ENCODE assay signal across 27 mouse cellular contexts in genomic region chr14:26539241-26539640, GRCm38 (mm10). TPM values are rescaled to one million over a fixed set of nuclear protein-coding genes. Genes with fewer than 3 reads are reported as not detected.
DNase-seq lines count a peak whose midpoint lies in the region; ATAC-seq and TF ChIP-seq lines count a peak whose summit lies in the region.
"Had no signal": no experiment of that assay in that cellular context is flagged by ENCODE, and none has a peak within 500 bp of the region (broad histone marks: within the 10 kb centered on the region; RNA-seq: fewer than 3 reads in every experiment).

No protein-coding gene starts in this region.

- no peak overlapping the region for H3K9ac ChIP-seq in midbrain, embryonic 11.5 days (ENCODE audit: low read length)
- H3K9ac ChIP-seq: embryonic facial prominence, embryonic 12.5 days; embryonic facial prominence, embryonic 15.5 days; forebrain, postnatal 0 days; heart, embryonic 13.5 days; hindbrain, embryonic 12.5 days; hindbrain, embryonic 15.5 days had no signal

- no peak for ATAC-seq in midbrain, embryonic 11.5 days (ENCODE audit: low FRiP score)
- ATAC-seq: forebrain, embryonic 14.5 days; forebrain, postnatal 0 days; Patski had no signal

- no peaks in the 10 kb centered on the region for H3K27me3 ChIP-seq in midbrain, embryonic 11.5 days (ENCODE audit: control insufficient read depth, insufficient read depth, low read length)
- H3K27me3 ChIP-seq: CH12.LX; embryonic facial prominence, embryonic 12.5 days; embryonic facial prominence, embryonic 15.5 days; heart, embryonic 13.5 days; hindbrain, embryonic 12.5 days; hindbrain, embryonic 15.5 days; Patski had no signal

- H3K36me3 ChIP-seq in midbrain, embryonic 11.5 days (ENCODE audit: control insufficient read depth, insufficient read depth, low read length), result no peaks in the 10 kb centered on the region
- H3K36me3 ChIP-seq: embryonic facial prominence, embryonic 12.5 days; embryonic facial prominence, embryonic 15.5 days; G1E; heart, embryonic 10.5 days; heart, embryonic 13.5 days; hindbrain, embryonic 12.5 days; hindbrain, embryonic 15.5 days had no signal

- H3K27ac ChIP-seq in left cerebral cortex, adult 2 months, result no peak overlapping the region
- no peak overlapping the region for H3K27ac ChIP-seq in midbrain, embryonic 11.5 days (ENCODE audit: low read depth, low read length)
- H3K27ac ChIP-seq: embryonic facial prominence, embryonic 12.5 days; embryonic facial prominence, embryonic 15.5 days; heart, adult 2 months; heart, embryonic 10.5 days; heart, embryonic 13.5 days; hindbrain, embryonic 12.5 days; hindbrain, embryonic 15.5 days had no signal

- no peak overlapping the region for H3K4me2 ChIP-seq in midbrain, embryonic 11.5 days
- H3K4me2 ChIP-seq: embryonic facial prominence, embryonic 12.5 days; embryonic facial prominence, embryonic 15.5 days; heart, embryonic 13.5 days; hindbrain, embryonic 12.5 days; hindbrain, embryonic 15.5 days had no signal

- H3K4me1 ChIP-seq in midbrain, embryonic 11.5 days (ENCODE audit: control insufficient read depth, insufficient read depth, low read length), result no peaks in the 10 kb centered on the region
- H3K4me1 ChIP-seq: embryonic facial prominence, embryonic 12.5 days; embryonic facial prominence, embryonic 15.5 days; heart, embryonic 10.5 days; hindbrain, embryonic 12.5 days; hindbrain, embryonic 15.5 days had no signal

- TF ChIP-seq CTCF in left cerebral cortex, adult 2 months (IDR thresholded peaks at IDR 0.05), result no peak

- no peaks in the 10 kb centered on the region for H3K9me3 ChIP-seq in midbrain, embryonic 11.5 days (ENCODE audit: control insufficient read depth, low read length)
- H3K9me3 ChIP-seq: embryonic facial prominence, embryonic 12.5 days; embryonic facial prominence, embryonic 15.5 days; G1E; heart, embryonic 10.5 days; heart, embryonic 13.5 days; hindbrain, embryonic 12.5 days; hindbrain, embryonic 15.5 days had no signal

- intact Hi-C loops in left cerebral cortex, postnatal 14 days (cut with DNase I), result no loop called here
- intact Hi-C loops in left cerebral cortex, adult 2 months (cut with DNase I), result no loop called here

- DNase-seq in frontal cortex, adult 2 months (ENCODE audit: extremely low spot score in 1 of 2, low spot score in 1 of 2), result peak; percentile 38 to 66
- DNase-seq in frontal cortex, postnatal 10 days (ENCODE audit: low spot score in 2 of 2), result no peak
- peak; percentile 42 to 56 for DNase-seq in left cerebral cortex, postnatal 14 days (ENCODE audit: low spot score in 2 of 2)
- DNase-seq in left cerebral cortex, adult 2 months (ENCODE audit: extremely low spot score in 1 of 2, low spot score in 2 of 2), result no peak
- DNase-seq in brain, adult 2 months (ENCODE audit: low read depth, low spot score), result peak; percentile 81
- DNase-seq in midbrain, embryonic 11.5 days (ENCODE audit: low spot score, missing footprints), result no peak
- DNase-seq: adrenal gland, postnatal 10 days; adrenal gland, postnatal 36 days; B cell, adult 2 months; cerebellum, adult 11 months; cerebellum, adult 2 months; cerebellum, adult 9-11 months; cerebellum, postnatal 25 days; forebrain, postnatal 0 days; gastrocnemius, postnatal 25 days; heart, adult 2 months; heart, postnatal 14 days had no signal

- 89% methylated on average over 4 of the region's 4 CpGs for WGBS in midbrain, embryonic 11.5 days

- H3K4me3 ChIP-seq in left cerebral cortex, adult 2 months, result no peak overlapping the region
- H3K4me3 ChIP-seq in midbrain, embryonic 11.5 days (ENCODE audit: low read depth, low read length), result no peak overlapping the region
- H3K4me3 ChIP-seq: embryonic facial prominence, embryonic 12.5 days; embryonic facial prominence, embryonic 15.5 days; heart, adult 2 months; heart, embryonic 10.5 days; heart, embryonic 13.5 days; hindbrain, embryonic 12.5 days; hindbrain, embryonic 15.5 days had no signal

RNA-seq across cellular contexts. Expression of gene Slmap, which starts 4.5 kb away (rescaled TPM):
- polyA plus RNA-seq in frontal cortex, adult 2 months (2012; rRNA removed), result 54.9 and 58.4 TPM in 2 replicates
- 100 to 1,000 TPM in 1 of 2 experiments, 10 to 100 TPM in 1; 96.4 to 106 TPM for total RNA-seq in left cerebral cortex, postnatal 14 days (2021)
- 100 to 1,000 TPM; 113 to 116 TPM for total RNA-seq in left cerebral cortex, adult 2 months (2021)
- polyA plus RNA-seq in midbrain, embryonic 11.5 days (2014; fragmentation: Nextera tagmentation; extraction: Ambion mirVana), result 21.3 and 24.8 TPM in 2 replicates

RNA-seq across cellular contexts. Expression of gene Dennd6a, which starts 34.4 kb away (rescaled TPM):
- 21.9 and 23.9 TPM in 2 replicates for polyA plus RNA-seq in frontal cortex, adult 2 months (2012; rRNA removed)
- 10 to 100 TPM; 24.1 to 29.5 TPM for total RNA-seq in left cerebral cortex, postnatal 14 days (2021)
- total RNA-seq in left cerebral cortex, adult 2 months (2021), result 10 to 100 TPM; 25.8 to 26.6 TPM
- polyA plus RNA-seq in midbrain, embryonic 11.5 days (2014; fragmentation: Nextera tagmentation; extraction: Ambion mirVana), result 37.9 and 39.7 TPM in 2 replicates

Comparison
In these comparisons a context has a peak if more than half of its experiments do, and no peak if none do; other contexts are left out.
1. DNase-seq: peak in frontal cortex, adult 2 months (2 of 2), left cerebral cortex, postnatal 14 days (2 of 2) and brain, adult 2 months (single experiment); none in frontal cortex, postnatal 10 days (0 of 2), left cerebral cortex, adult 2 months (0 of 2) and midbrain, embryonic 11.5 days (single experiment).